ENCODE assay signal across 9 mouse cellular contexts in the genomic region with DNA sequence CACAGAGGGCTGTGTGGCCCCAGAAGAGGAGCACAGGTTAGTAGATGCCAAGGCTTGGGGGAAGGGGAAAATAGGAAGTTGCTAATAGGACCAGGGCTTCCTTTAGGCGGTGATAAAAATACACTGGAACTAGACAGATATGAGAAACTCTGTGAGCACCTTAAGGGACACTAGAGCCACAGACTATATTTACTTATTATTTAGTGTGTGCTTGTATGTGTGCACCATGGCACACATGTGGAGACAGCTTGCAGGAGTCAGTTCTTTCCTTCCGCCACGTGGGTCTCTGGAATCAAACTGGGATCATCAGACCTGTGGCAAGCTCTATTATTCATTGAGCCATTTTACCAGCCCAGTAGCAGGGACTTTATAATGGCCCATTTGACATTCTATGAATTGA. TPM values are rescaled to one million over a fixed set of nuclear protein-coding genes. Genes with fewer than 3 reads are reported as not detected.
A peak's percentile ranks its signal among the peaks of the same experiment; 100 is the strongest.
DNase-seq lines count a peak whose midpoint lies in the region; ATAC-seq and TF ChIP-seq lines count a peak whose summit lies in the region.
"Had no signal": no experiment of that assay in that cellular context is flagged by ENCODE, and none has a peak within 500 bp of the region (broad histone marks: within the 10 kb centered on the region; RNA-seq: fewer than 3 reads in every experiment).

No protein-coding gene starts in this region.

- 55% methylated on average over 3 of the region's 3 CpGs for WGBS in hindbrain, postnatal 0 days
- 79% methylated on average over 3 of the region's 3 CpGs for WGBS in hindbrain, embryonic 12.5 days
- WGBS in embryonic facial prominence, embryonic 15.5 days = 65% methylated on average over 3 of the region's 3 CpGs
- 25% methylated on average over 3 of the region's 3 CpGs for WGBS in liver, embryonic 13.5 days (ENCODE audit: insufficient replicate concordance)

- H3K4me2 ChIP-seq in hindbrain, postnatal 0 days (ENCODE audit: low read depth, low read length) = peak overlapping the region; percentile 36; the same call in 1 of the 2 replicates
- H3K4me2 ChIP-seq in hindbrain, embryonic 12.5 days (replicated peaks) = no peak overlapping the region
- no peak overlapping the region for H3K4me2 ChIP-seq in embryonic facial prominence, embryonic 15.5 days (replicated peaks)
- no peak overlapping the region for H3K4me2 ChIP-seq in liver, embryonic 13.5 days

- H3K27me3 ChIP-seq in hindbrain, postnatal 0 days (ENCODE audit: insufficient read depth, low read length) = no peaks in the 10 kb centered on the region
- no peaks in the 10 kb centered on the region for H3K27me3 ChIP-seq in hindbrain, embryonic 12.5 days
- 0 out of 4 replicates have a peak, but pooled peaks cover 0 to 1% of the 10 kb centered on the region in 2 experiments for H3K27me3 ChIP-seq in MEL (ENCODE audit: control insufficient read depth in 1 of 2, insufficient read depth in 2 of 2, low read length in 2 of 2)
- no peaks in the 10 kb centered on the region for H3K27me3 ChIP-seq in embryonic facial prominence, embryonic 15.5 days
- H3K27me3 ChIP-seq in liver, embryonic 13.5 days = no peaks in the 10 kb centered on the region

- peak overlapping the region; percentile 66 for H3K27ac ChIP-seq in hindbrain, postnatal 0 days
- no peak overlapping the region for H3K27ac ChIP-seq in hindbrain, embryonic 12.5 days
- peak overlapping the region; percentile 52 for H3K27ac ChIP-seq in MEL (ENCODE audit: control insufficient read depth, low read depth, low read length)
- peak overlapping the region; percentile 86 for H3K27ac ChIP-seq in embryonic facial prominence, embryonic 15.5 days (replicated peaks)
- peak overlapping the region; percentile 29; the same call in 1 of the 2 replicates for H3K27ac ChIP-seq in liver, embryonic 13.5 days

- TF ChIP-seq RAD21 in MEL (IDR thresholded peaks at IDR 0.05; ENCODE audit: low read depth, low read length) = no peak

- H3K79me2 ChIP-seq in MEL (ENCODE audit: control insufficient read depth, insufficient read depth, low read length, poor library complexity) = no peaks in the 10 kb centered on the region

- TF ChIP-seq POLR2A in MEL (IDR thresholded peaks at IDR 0.05; ENCODE audit: control insufficient read depth in 1 of 2, insufficient read depth in 1 of 2, low read depth in 1 of 2, low read length in 2 of 2, poor library complexity in 1 of 2) = no peak

- TF ChIP-seq EP300 in MEL (IDR thresholded peaks at IDR 0.05; ENCODE audit: low read depth in 1 of 2, low read length in 2 of 2) = peak; percentile 71 to 88

- H3K4me3 ChIP-seq in hindbrain, postnatal 0 days (ENCODE audit: low read length) = no peak overlapping the region
- H3K4me3 ChIP-seq in hindbrain, embryonic 12.5 days = no peak overlapping the region
- no peak overlapping the region for H3K4me3 ChIP-seq in MEL (ENCODE audit: control insufficient read depth in 1 of 2, insufficient read depth in 1 of 2, low read depth in 2 of 2, low read length in 2 of 2)
- H3K4me3 ChIP-seq in embryonic facial prominence, embryonic 15.5 days (replicated peaks) = no peak overlapping the region
- H3K4me3 ChIP-seq in liver, embryonic 13.5 days (replicated peaks) = no peak overlapping the region

- no peak for TF ChIP-seq CTCF in hindbrain, postnatal 0 days (IDR thresholded peaks at IDR 0.05; ENCODE audit: low read depth)
- TF ChIP-seq CTCF in MEL (IDR thresholded peaks at IDR 0.05 in 2 of 3, conservative IDR thresholded peaks at IDR 0.05 in 1 of 3; ENCODE audit: control insufficient read depth in 1 of 3, insufficient read depth in 1 of 3, low read depth in 2 of 3, low read length in 3 of 3, poor library complexity in 1 of 3, severe bottlenecking in 1 of 3) = no peak

- no peaks in the 10 kb centered on the region for H3K9me3 ChIP-seq in hindbrain, postnatal 0 days (ENCODE audit: low read length)
- H3K9me3 ChIP-seq in hindbrain, embryonic 12.5 days (replicated peaks) = no peaks in the 10 kb centered on the region
- H3K9me3 ChIP-seq in MEL (replicated peaks; ENCODE audit: insufficient read depth, low read length) = no peaks in the 10 kb centered on the region
- H3K9me3 ChIP-seq in embryonic facial prominence, embryonic 15.5 days (replicated peaks) = no peaks in the 10 kb centered on the region
- no peaks in the 10 kb centered on the region for H3K9me3 ChIP-seq in liver, embryonic 13.5 days (replicated peaks)
- H3K9me3 ChIP-seq: G1E had no signal

- no peaks in the 10 kb centered on the region for H3K4me1 ChIP-seq in hindbrain, postnatal 0 days (ENCODE audit: insufficient read depth, low read length)
- 0 out of 2 replicates have a peak, but pooled peaks cover 3% of the 10 kb centered on the region for H3K4me1 ChIP-seq in hindbrain, embryonic 12.5 days
- peaks cover 4 to 7% of the 10 kb centered on the region in 2 experiments for H3K4me1 ChIP-seq in MEL (ENCODE audit: control insufficient read depth in 1 of 2, insufficient read depth in 2 of 2, low read length in 2 of 2)
- peaks cover 16% of the 10 kb centered on the region for H3K4me1 ChIP-seq in embryonic facial prominence, embryonic 15.5 days
- H3K4me1 ChIP-seq in liver, embryonic 13.5 days (replicated peaks) = peaks cover 14% of the 10 kb centered on the region; the same call in 1 of the 2 replicates

- 0 out of 2 replicates have a peak, but pooled peaks have one; percentile 19 for ATAC-seq in hindbrain, postnatal 0 days
- no peak for ATAC-seq in hindbrain, embryonic 12.5 days (ENCODE audit: low FRiP score)
- no peak for ATAC-seq in embryonic facial prominence, embryonic 15.5 days (ENCODE audit: insufficient number of reproducible peaks, low FRiP score, low TSS enrichment, low read depth)
- no peak for ATAC-seq in liver, embryonic 13.5 days (ENCODE audit: low read depth)
- ATAC-seq in megakaryocyte progenitor cell, adult 5-6 weeks (replicated peaks; ENCODE audit: poor library complexity) = no peak; the same call in 1 of the 2 replicates

- no peak for DNase-seq in hindbrain, postnatal 0 days (ENCODE audit: low spot score)
- DNase-seq in MEL (ENCODE audit: low read depth, low spot score) = peak; percentile 66
- DNase-seq in liver, embryonic 13.5 days = no peak
- no peak for DNase-seq in cerebellum, postnatal 36 days
- DNase-seq in thymus, postnatal 25 days = no peak

- no peaks in the 10 kb centered on the region for H3K36me3 ChIP-seq in hindbrain, postnatal 0 days (ENCODE audit: insufficient read depth, low read length)
- no peaks in the 10 kb centered on the region for H3K36me3 ChIP-seq in hindbrain, embryonic 12.5 days
- H3K36me3 ChIP-seq in MEL (ENCODE audit: control insufficient read depth in 1 of 2, insufficient read depth in 2 of 2, low read length in 2 of 2) = peaks cover 0 to 7% of the 10 kb centered on the region in 2 experiments; a peak in 2 of 4 replicates
- H3K36me3 ChIP-seq in embryonic facial prominence, embryonic 15.5 days = no peaks in the 10 kb centered on the region
- H3K36me3 ChIP-seq in liver, embryonic 13.5 days = no peaks in the 10 kb centered on the region
- H3K36me3 ChIP-seq: G1E had no signal

- H3K9ac ChIP-seq in hindbrain, postnatal 0 days (replicated peaks; ENCODE audit: low read length) = no peak overlapping the region
- H3K9ac ChIP-seq in hindbrain, embryonic 12.5 days = no peak overlapping the region
- H3K9ac ChIP-seq in MEL (ENCODE audit: control insufficient read depth, low read depth, low read length, poor library complexity, severe bottlenecking) = peak overlapping the region; percentile 42
- no peak overlapping the region for H3K9ac ChIP-seq in embryonic facial prominence, embryonic 15.5 days
- H3K9ac ChIP-seq in liver, embryonic 13.5 days = no peak overlapping the region

TF ChIP-seq in MEL, 35 proteins besides CTCF, POLR2A, EP300 and RAD21 (continues in another document):
- TF ChIP-seq UBTF (IDR thresholded peaks at IDR 0.05; ENCODE audit: borderline replicate concordance, insufficient read depth, low read depth, low read length) = no peak

RNA-seq across cellular contexts. Expression of a gene that starts 9.9 kb away (rescaled TPM):
- total RNA-seq in hindbrain, postnatal 0 days (2014; rRNA removed) = 0.36 and 1.5 TPM in 2 replicates
- polyA plus RNA-seq in hindbrain, postnatal 0 days (2015; fragmentation: Nextera tagmentation; extraction: Ambion mirVana) = 11.7 and 12.3 TPM in 2 replicates
- polyA plus RNA-seq in hindbrain, embryonic 12.5 days (2016; fragmentation: Nextera tagmentation; extraction: Ambion mirVana) = 19.1 and 21.2 TPM in 2 replicates
- 11.4 and 11.7 TPM in 2 replicates for total RNA-seq in MEL (2012; rRNA removed)
- 100 to 1,000 TPM in 1 of 2 experiments, not detected in 1; 133 TPM for polyA plus RNA-seq in MEL (2012; ENCODE audit: insufficient read depth in 1 of 2, insufficient read length in 2 of 2, low read depth in 1 of 2, low replicate concordance in 2 of 2, missing spikeins in 1 of 2)
- 22.9 and 33.3 TPM in 2 replicates for polyA plus RNA-seq in embryonic facial prominence, embryonic 15.5 days (2015; fragmentation: Nextera tagmentation; extraction: Ambion mirVana)
- polyA plus RNA-seq in liver, embryonic 13.5 days (2015; fragmentation: Nextera tagmentation; extraction: Ambion mirVana) = 8.9 and 11.2 TPM in 2 replicates
- 58.7 and 76.6 TPM in 2 replicates for total RNA-seq in megakaryocyte progenitor cell, adult 5-6 weeks (2015)
- 68.3 and 86.8 TPM in 2 replicates for total RNA-seq in megakaryocyte progenitor cell, adult 5-6 weeks (2017)

RNA-seq across cellular contexts. Expression of a gene that starts 23.7 kb away (rescaled TPM):
- total RNA-seq in hindbrain, postnatal 0 days (2014; rRNA removed) = 4.3 and 8.2 TPM in 2 replicates
- polyA plus RNA-seq in hindbrain, postnatal 0 days (2015; fragmentation: Nextera tagmentation; extraction: Ambion mirVana) = 8.8 and 9.9 TPM in 2 replicates
- 9.4 and 10.3 TPM in 2 replicates for polyA plus RNA-seq in hindbrain, embryonic 12.5 days (2016; fragmentation: Nextera tagmentation; extraction: Ambion mirVana)
- not detected in 2 replicates for total RNA-seq in MEL (2012; rRNA removed)
- polyA plus RNA-seq in MEL (2012; ENCODE audit: insufficient read depth in 1 of 2, insufficient read length in 2 of 2, low read depth in 1 of 2, low replicate concordance in 2 of 2, missing spikeins in 1 of 2) = not detected
- 12.1 and 15.4 TPM in 2 replicates for polyA plus RNA-seq in embryonic facial prominence, embryonic 15.5 days (2015; fragmentation: Nextera tagmentation; extraction: Ambion mirVana)
- 2.1 and 2.9 TPM in 2 replicates for polyA plus RNA-seq in liver, embryonic 13.5 days (2015; fragmentation: Nextera tagmentation; extraction: Ambion mirVana)
- 10.8 and 21.8 TPM in 2 replicates for total RNA-seq in megakaryocyte progenitor cell, adult 5-6 weeks (2015)
- 2.0 and 6.6 TPM in 2 replicates for total RNA-seq in megakaryocyte progenitor cell, adult 5-6 weeks (2017)

RNA-seq across cellular contexts. Expression of a gene that starts 55.3 kb away (rescaled TPM):
- 76.8 and 81.3 TPM in 2 replicates for total RNA-seq in hindbrain, postnatal 0 days (2014; rRNA removed)
- 197 and 216 TPM in 2 replicates for polyA plus RNA-seq in hindbrain, postnatal 0 days (2015; fragmentation: Nextera tagmentation; extraction: Ambion mirVana)
- 194 and 197 TPM in 2 replicates for polyA plus RNA-seq in hindbrain, embryonic 12.5 days (2016; fragmentation: Nextera tagmentation; extraction: Ambion mirVana)
- total RNA-seq in MEL (2012; rRNA removed) = 45.7 and 47.4 TPM in 2 replicates
- 100 to 1,000 TPM in 1 of 2 experiments, not detected in 1; 117 TPM for polyA plus RNA-seq in MEL (2012; ENCODE audit: insufficient read depth in 1 of 2, insufficient read length in 2 of 2, low read depth in 1 of 2, low replicate concordance in 2 of 2, missing spikeins in 1 of 2)
- 109 and 112 TPM in 2 replicates for polyA plus RNA-seq in embryonic facial prominence, embryonic 15.5 days (2015; fragmentation: Nextera tagmentation; extraction: Ambion mirVana)
- polyA plus RNA-seq in liver, embryonic 13.5 days (2015; fragmentation: Nextera tagmentation; extraction: Ambion mirVana) = 64.1 and 67.7 TPM in 2 replicates
- 88.1 and 90.6 TPM in 2 replicates for total RNA-seq in megakaryocyte progenitor cell, adult 5-6 weeks (2015)
- 52.4 and 65.4 TPM in 2 replicates for total RNA-seq in megakaryocyte progenitor cell, adult 5-6 weeks (2017)
